Mouse (Mus musculus): ENCODE measurements around the gene Kcnq4. TPM values are rescaled to one million over a fixed set of nuclear protein-coding genes. Genes with fewer than 3 reads are reported as not detected.

Gene Kcnq4
- polyA plus RNA-seq, 1 experiment from 2014 or later = 0.64 TPM

- 28% methylated on average over 7 of the region's 7 CpGs for WGBS
- no peaks in the 10 kb centered on the region for H3K36me3 ChIP-seq
- no peaks in the 10 kb centered on the region for H3K9me3 ChIP-seq (replicated peaks)
- no peak overlapping the region for H3K9ac ChIP-seq
- H3K27me3 ChIP-seq = peaks cover 42% of the 10 kb centered on the region
- H3K27ac ChIP-seq = no peak overlapping the region
- peak overlapping the region; percentile 52 for H3K4me3 ChIP-seq
- H3K4me1 ChIP-seq (replicated peaks) = peaks cover 7% of the 10 kb centered on the region
- peak overlapping the region; percentile 91 for H3K4me2 ChIP-seq
- ATAC-seq (replicated peaks; ENCODE audit: insufficient number of reproducible peaks, insufficient read depth, low FRiP score, low read depth) = no peak
These were observed 98.2 kb downstream of the Kcnq4 start for GRCm38 (mm10) chr4:120650208-120650592.

GRCm38 (mm10) chr4:120649369-120650207, 98.8 kb downstream of the Kcnq4 start:
- H3K36me3 ChIP-seq = no peaks in the 10 kb centered on the region
- peak overlapping the region; percentile 91 for H3K4me2 ChIP-seq
- ATAC-seq (replicated peaks; ENCODE audit: insufficient number of reproducible peaks, insufficient read depth, low FRiP score, low read depth) = peak; percentile 55; the same call in 1 of the 2 replicates
- peaks cover 7% of the 10 kb centered on the region for H3K4me1 ChIP-seq (replicated peaks)
- WGBS = 5% methylated on average over 55 of the region's 55 CpGs
- H3K9me3 ChIP-seq (replicated peaks) = no peaks in the 10 kb centered on the region
- peak overlapping the region; percentile 55 for H3K9ac ChIP-seq
- peaks cover 42% of the 10 kb centered on the region for H3K27me3 ChIP-seq
- H3K4me3 ChIP-seq = peak overlapping the region; percentile 52
- no peak overlapping the region for H3K27ac ChIP-seq

MicroRNA genes within 50 kb of the gene (microRNA counts, 519-probe panel; counts per million panel counts)
- microRNA mmu-miR-30e = 2,797 counts per million, percentile 67 among the panel's probes with 10 or more counts

Small RNA genes within 50 kb of the gene (microRNA-seq; reads per million reads assigned to microRNA genes)
- gene Mir30c-1 = 103 reads per million, percentile 50 among the genes with 10 or more reads in this experiment
- gene Mir30e = not detected
- gene Mir30f = not detected

Other genes with a start within 250 kb of the Kcnq4 start
- not detected in 2 replicates for gene Slfnl1, start 216.4 kb downstream of the Kcnq4 start, polyA plus RNA-seq (2015; fragmentation: Nextera tagmentation; extraction: Ambion mirVana)
- gene Ctps, start 178.3 kb downstream of the Kcnq4 start, polyA plus RNA-seq (2015; fragmentation: Nextera tagmentation; extraction: Ambion mirVana) = 86.3 and 90.7 TPM in 2 replicates
- gene Gm8439, start 159.9 kb downstream of the Kcnq4 start, polyA plus RNA-seq (2015; fragmentation: Nextera tagmentation; extraction: Ambion mirVana) = 0.52 TPM in 1 of 2 replicates, not detected in the other
- 21.5 and 26.4 TPM in 2 replicates for gene Cited4, start 82.0 kb downstream of the Kcnq4 start, polyA plus RNA-seq (2015; fragmentation: Nextera tagmentation; extraction: Ambion mirVana)
- 87.5 and 97.3 TPM in 2 replicates for gene Nfyc, start 83.0 kb upstream of the Kcnq4 start, polyA plus RNA-seq (2015; fragmentation: Nextera tagmentation; extraction: Ambion mirVana)
- 0.25 and 0.62 TPM in 2 replicates for gene Rims3, start 106.2 kb upstream of the Kcnq4 start, polyA plus RNA-seq (2015; fragmentation: Nextera tagmentation; extraction: Ambion mirVana)
- 9.4 and 13.8 TPM in 2 replicates for gene Exo5, start 176.4 kb upstream of the Kcnq4 start, polyA plus RNA-seq (2015; fragmentation: Nextera tagmentation; extraction: Ambion mirVana)
- 10.7 and 11.2 TPM in 2 replicates for gene Zfp69, start 203.1 kb upstream of the Kcnq4 start, polyA plus RNA-seq (2015; fragmentation: Nextera tagmentation; extraction: Ambion mirVana)